Mouse (Mus musculus): Measurements from ENCODE around the gene Kpna1. TPM values are rescaled to one million over a fixed set of nuclear protein-coding genes. Genes with fewer than 3 reads are reported as not detected.
"Not testable (repeated sequence)": the region's sequence is repeated elsewhere in the genome, so short reads cannot be mapped to it uniquely, and the experiment has no call there.

Kpna1 gene
- polyA plus RNA-seq, 2 experiments = 10.9 to 35.0 TPM

DNA sequence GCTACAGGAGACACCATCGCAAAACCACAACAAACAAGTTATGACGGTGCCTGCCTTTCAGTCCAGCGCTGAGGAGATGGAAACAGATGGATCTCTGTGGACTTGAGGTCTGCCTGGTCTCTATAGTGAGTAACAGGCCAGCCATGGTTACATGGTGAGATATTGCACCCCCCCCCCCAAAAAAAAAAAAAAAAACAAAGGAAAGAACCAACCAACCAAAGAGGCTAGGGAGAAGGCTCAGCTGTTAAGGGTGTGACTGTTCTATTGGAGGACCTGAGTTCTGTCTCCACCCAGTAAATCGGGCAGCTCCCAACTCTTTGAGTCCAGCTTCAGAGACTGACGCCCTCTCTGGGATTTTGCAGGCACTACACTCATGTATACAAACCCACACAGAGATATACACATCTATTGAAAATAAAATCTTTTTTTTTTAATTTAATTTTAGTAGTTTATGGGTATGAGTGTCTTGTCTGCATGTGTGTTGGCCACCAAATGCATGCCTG lies 25.9 kb upstream of the Kpna1 start:
- no peak for ATAC-seq (ENCODE audit: insufficient read depth)
- H3K27ac ChIP-seq = no peak overlapping the region
- H3K4me2 ChIP-seq (ENCODE audit: low read depth) = no peak overlapping the region
- no peaks in the 10 kb centered on the region for H3K27me3 ChIP-seq (ENCODE audit: control insufficient read depth, insufficient read depth, low read length)
- no peaks in the 10 kb centered on the region for H3K9me3 ChIP-seq (ENCODE audit: control insufficient read depth, low read length)
- H3K36me3 ChIP-seq (replicated peaks; ENCODE audit: control insufficient read depth, insufficient read depth, low read depth) = no peaks in the 10 kb centered on the region
- no peak overlapping the region for H3K4me3 ChIP-seq (ENCODE audit: insufficient read depth in 1 of 2, low read depth in 2 of 2, low read length in 2 of 2)
- WGBS (ENCODE audit: insufficient replicate concordance) = 69% methylated on average over 5 of the region's 5 CpGs
- no peak overlapping the region for H3K9ac ChIP-seq (replicated peaks)
- no peak for DNase-seq (ENCODE audit: low read depth in 3 of 3, low spot score in 3 of 3)
- H3K4me1 ChIP-seq (replicated peaks; ENCODE audit: control insufficient read depth in 2 of 2, insufficient read depth in 2 of 2, low read length in 1 of 2) = no peaks in the 10 kb centered on the region
- TF ChIP-seq EP300 (IDR thresholded peaks at IDR 0.05; ENCODE audit: low read depth) (no peak), CTCF (IDR thresholded peaks at IDR 0.05; ENCODE audit: low read depth) (no peak)

DNA sequence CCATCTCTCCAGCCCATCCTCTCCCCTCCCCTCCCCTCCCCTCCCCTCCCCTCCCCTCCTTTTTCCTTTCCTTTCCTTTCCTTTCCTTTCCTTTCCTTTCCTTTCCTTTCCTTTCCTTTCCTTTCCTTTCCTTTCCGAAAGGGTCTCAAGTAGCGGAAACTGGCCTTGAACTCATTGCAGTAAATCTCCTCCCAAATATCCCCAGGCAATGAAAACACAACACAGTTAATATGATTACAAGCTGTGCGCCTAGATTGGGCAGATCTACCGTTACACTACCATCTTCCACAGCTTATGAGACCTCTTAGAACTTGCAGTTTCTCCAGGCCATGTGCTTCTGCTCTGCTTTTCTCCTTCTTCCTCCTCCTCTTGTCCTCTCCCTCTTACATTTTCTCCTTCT lies 12.6 kb upstream of the Kpna1 start:
- H3K9me3 ChIP-seq (ENCODE audit: control insufficient read depth, low read length); ATAC-seq (ENCODE audit: insufficient read depth); H3K4me3 ChIP-seq (ENCODE audit: insufficient read depth in 1 of 2, low read depth in 2 of 2, low read length in 2 of 2); H3K9ac ChIP-seq (replicated peaks); H3K4me1 ChIP-seq (replicated peaks; ENCODE audit: control insufficient read depth in 2 of 2, insufficient read depth in 2 of 2, low read length in 1 of 2); H3K36me3 ChIP-seq (replicated peaks; ENCODE audit: control insufficient read depth, insufficient read depth, low read depth); H3K27me3 ChIP-seq (ENCODE audit: control insufficient read depth, insufficient read depth, low read length); H3K4me2 ChIP-seq (ENCODE audit: low read depth); H3K27ac ChIP-seq; DNase-seq (ENCODE audit: low read depth in 3 of 3, low spot score in 3 of 3): not testable (repeated sequence)
- WGBS (ENCODE audit: insufficient replicate concordance) = 63% methylated on average over 3 of the region's 4 CpGs

DNA sequence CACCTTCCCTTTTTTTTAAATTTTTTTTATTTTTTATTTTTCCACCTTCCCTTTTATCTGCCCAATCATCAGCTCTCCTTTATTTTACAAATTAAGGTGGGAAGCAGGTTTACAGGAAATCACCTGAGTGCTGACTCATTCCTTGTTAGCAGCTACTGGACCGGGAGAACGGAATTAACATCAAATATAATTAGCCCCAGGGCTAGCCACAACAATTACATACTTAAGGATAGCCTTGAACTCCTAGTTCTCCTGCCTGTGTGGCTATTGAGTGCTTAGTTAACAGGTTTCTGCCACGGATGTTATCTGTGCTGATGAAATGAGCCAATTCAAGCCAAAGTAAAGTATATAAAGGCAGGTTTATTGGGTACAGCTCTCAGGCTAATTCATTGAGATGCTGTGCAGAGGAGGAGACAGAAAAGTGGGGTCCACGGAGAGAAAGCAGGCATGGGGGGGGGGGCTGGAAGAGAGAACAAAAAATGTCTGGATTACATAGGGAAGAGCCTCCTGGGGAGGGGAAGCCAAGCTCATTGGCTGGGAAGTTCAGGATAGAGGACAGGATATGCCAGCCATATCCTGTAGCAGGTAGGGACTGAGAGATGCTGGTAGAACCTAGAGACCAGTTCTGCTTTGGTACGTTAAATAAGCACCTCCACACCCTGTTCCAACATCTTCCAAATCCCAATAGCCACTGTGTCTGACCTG lies 12.0 kb upstream of the Kpna1 start:
- Histone ChIP-seq H3K4me2 (ENCODE audit: low read depth) (no peak overlapping the region), H3K36me3 (replicated peaks; ENCODE audit: control insufficient read depth, insufficient read depth, low read depth) (no peaks in the 10 kb centered on the region), H3K27me3 (ENCODE audit: control insufficient read depth, insufficient read depth, low read length) (no peaks in the 10 kb centered on the region), H3K27ac (no peak overlapping the region), H3K4me1 (replicated peaks; ENCODE audit: control insufficient read depth in 2 of 2, insufficient read depth in 2 of 2, low read length in 1 of 2) (no peaks in the 10 kb centered on the region; a peak in 1 of 4 replicates), H3K4me3 (ENCODE audit: insufficient read depth in 1 of 2, low read depth in 2 of 2, low read length in 2 of 2) (no peak overlapping the region), H3K9me3 (ENCODE audit: control insufficient read depth, low read length) (no peaks in the 10 kb centered on the region), H3K9ac (replicated peaks) (no peak overlapping the region)
- ATAC-seq (ENCODE audit: insufficient read depth) (no peak), DNase-seq (ENCODE audit: low read depth in 3 of 3, low spot score in 3 of 3) (no peak)
- TF ChIP-seq CTCF (IDR thresholded peaks at IDR 0.05; ENCODE audit: low read depth) (no peak), EP300 (IDR thresholded peaks at IDR 0.05; ENCODE audit: low read depth) (no peak)
- WGBS (ENCODE audit: insufficient replicate concordance) = 52% methylated on average over 5 of the region's 5 CpGs

DNA sequence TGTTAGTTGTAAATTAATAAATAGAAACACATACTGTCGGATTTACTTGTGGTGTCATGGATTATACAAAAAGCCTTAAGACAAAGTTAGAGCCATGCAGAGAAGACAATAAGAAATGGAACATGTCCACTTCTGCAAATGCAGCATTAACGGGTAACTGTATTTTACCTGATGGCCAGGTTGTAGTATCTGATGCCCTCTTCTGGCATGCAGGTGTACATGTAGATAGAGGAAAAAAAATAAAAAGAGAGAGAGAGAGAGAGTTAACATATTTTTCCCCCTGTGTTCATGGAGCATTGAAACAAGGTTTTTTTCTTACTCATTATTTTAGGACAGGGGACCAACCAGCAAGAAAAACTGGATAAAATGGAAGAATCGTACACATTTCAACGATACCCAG lies 11.2 kb upstream of the Kpna1 start:
- H3K36me3 ChIP-seq (replicated peaks; ENCODE audit: control insufficient read depth, insufficient read depth, low read depth) = no peaks in the 10 kb centered on the region

DNA sequence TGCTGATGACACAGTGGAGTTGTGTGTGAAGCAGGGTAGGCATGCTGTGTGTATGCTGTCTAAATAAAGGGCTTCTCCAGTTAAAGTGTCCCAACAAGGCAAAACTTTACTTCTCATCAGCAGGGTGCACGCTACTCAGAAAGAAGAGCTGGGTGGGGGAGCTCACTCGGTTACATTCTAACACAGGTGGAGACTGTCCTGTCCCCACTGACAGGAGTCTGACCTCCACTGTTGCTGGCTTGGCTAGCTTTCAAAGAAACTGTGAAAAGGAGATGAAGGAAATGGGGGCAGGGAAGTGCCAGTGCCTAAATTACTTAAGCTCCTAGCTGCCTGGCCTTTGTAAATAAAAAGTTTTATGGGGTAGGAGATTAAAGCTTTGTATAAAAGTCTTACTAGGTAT lies 10.4 kb upstream of the Kpna1 start:
- ATAC-seq (ENCODE audit: insufficient read depth) (no peak), DNase-seq (ENCODE audit: low read depth in 3 of 3, low spot score in 3 of 3) (no peak)
- WGBS (ENCODE audit: insufficient replicate concordance) = 57% methylated on average over 2 of the region's 2 CpGs
- H3K9me3 ChIP-seq (ENCODE audit: control insufficient read depth, low read length) = no peaks in the 10 kb centered on the region
- no peaks in the 10 kb centered on the region for H3K36me3 ChIP-seq (replicated peaks; ENCODE audit: control insufficient read depth, insufficient read depth, low read depth)
- no peaks in the 10 kb centered on the region; a peak in 1 of 4 replicates for H3K4me1 ChIP-seq (replicated peaks; ENCODE audit: control insufficient read depth in 2 of 2, insufficient read depth in 2 of 2, low read length in 1 of 2)
- no peak overlapping the region for H3K27ac ChIP-seq
- TF ChIP-seq EP300 (IDR thresholded peaks at IDR 0.05; ENCODE audit: low read depth) (no peak), CTCF (IDR thresholded peaks at IDR 0.05; ENCODE audit: low read depth) (no peak)
- no peak overlapping the region for H3K4me3 ChIP-seq (ENCODE audit: insufficient read depth in 1 of 2, low read depth in 2 of 2, low read length in 2 of 2)
- H3K4me2 ChIP-seq (ENCODE audit: low read depth) = no peak overlapping the region
- H3K27me3 ChIP-seq (ENCODE audit: control insufficient read depth, insufficient read depth, low read length) = no peaks in the 10 kb centered on the region
- H3K9ac ChIP-seq (replicated peaks) = no peak overlapping the region

More for the DNA sequence above, 11.2 kb upstream of the Kpna1 start:
- ATAC-seq (ENCODE audit: insufficient read depth) (no peak), DNase-seq (ENCODE audit: low read depth in 3 of 3, low spot score in 3 of 3) (no peak)
- no peak overlapping the region for H3K4me3 ChIP-seq (ENCODE audit: insufficient read depth in 1 of 2, low read depth in 2 of 2, low read length in 2 of 2)
- no peaks in the 10 kb centered on the region; a peak in 1 of 4 replicates for H3K4me1 ChIP-seq (replicated peaks; ENCODE audit: control insufficient read depth in 2 of 2, insufficient read depth in 2 of 2, low read length in 1 of 2)
- TF ChIP-seq EP300 (IDR thresholded peaks at IDR 0.05; ENCODE audit: low read depth) (no peak), CTCF (IDR thresholded peaks at IDR 0.05; ENCODE audit: low read depth) (no peak)
- 75% methylated on average over 4 of the region's 4 CpGs for WGBS (ENCODE audit: insufficient replicate concordance)
- no peak overlapping the region for H3K9ac ChIP-seq (replicated peaks)
- H3K27ac ChIP-seq = no peak overlapping the region
- no peaks in the 10 kb centered on the region for H3K9me3 ChIP-seq (ENCODE audit: control insufficient read depth, low read length)
- no peak overlapping the region for H3K4me2 ChIP-seq (ENCODE audit: low read depth)
- no peaks in the 10 kb centered on the region for H3K27me3 ChIP-seq (ENCODE audit: control insufficient read depth, insufficient read depth, low read length)

Measured in liver, embryonic 14.5 days (tissue).